Mouse (Mus musculus) heart, embryonic 14.5 days (tissue): ENCODE measurements at regions not wholly inside any gene's neighbourhood (a gene's known extent, or its start where the extent isn't known, plus 50 kb on each side); places are given as distances from the start of the nearest gene placed in this dataset.
A peak's percentile ranks its signal among the peaks of the same experiment; 100 is the strongest.

Experiments used
- ATAC-seq: fragments of 200-750 bp; cut with Nextera tagmentation; 2 replicates; pipeline ENCODE4 v1.8.0; 2017; ENCODE audit warnings: low read depth, moderate TSS enrichment; ENCODE audit not compliant: insufficient number of reproducible peaks, insufficient read depth, low FRiP score
- H3K27ac ChIP-seq, 2 experiments: fragments of 200-500 bp in 1 of 2; fragments of 300-500 bp in 1 of 2; sonication (generic) in 1 of 2; replicated peaks in 1 of 2; 2 replicates each; pipeline ENCODE4 v1.5.1; 2012 to 2014; ENCODE audit warnings: low read depth in 2 of 2, low read length in 2 of 2, control low read depth in 1 of 2, mild to moderate bottlenecking in 1 of 2, mixed read lengths in 1 of 2; ENCODE audit not compliant: control insufficient read depth in 1 of 2, insufficient read depth in 1 of 2
- H3K27me3 ChIP-seq: fragments of 300-500 bp; sonication (generic); 2 replicates; pipeline ENCODE4 v1.6.1; 2014; ENCODE audit warnings: mild to moderate bottlenecking, low read length, control low read depth; ENCODE audit not compliant: control insufficient read depth, insufficient read depth
- H3K36me3 ChIP-seq: fragments of 300-500 bp; sonication (generic); 2 replicates; pipeline ENCODE4 v1.6.1; 2014; ENCODE audit warnings: mild to moderate bottlenecking, control low read depth, low read length, mixed read lengths; ENCODE audit not compliant: control insufficient read depth, insufficient read depth
- H3K4me1 ChIP-seq, 2 experiments: fragments of 200-500 bp in 1 of 2; fragments of 300-500 bp in 1 of 2; sonication (generic) in 1 of 2; 2 replicates each; pipeline ENCODE4 v1.6.1; 2012 to 2014; ENCODE audit warnings: low read length in 2 of 2, control low read depth in 1 of 2, mixed read lengths in 1 of 2; ENCODE audit not compliant: control insufficient read depth in 2 of 2, insufficient read depth in 2 of 2
- H3K4me2 ChIP-seq: fragments of 300-500 bp; sonication (generic); 2 replicates; pipeline ENCODE4 v1.6.1; 2014; ENCODE audit warnings: mild to moderate bottlenecking, low read length
- H3K4me3 ChIP-seq, 2 experiments: fragments of 200-500 bp in 1 of 2; fragments of 300-500 bp in 1 of 2; sonication (generic) in 1 of 2; 2 replicates each; pipeline ENCODE4 v1.5.1; 2012 to 2014; ENCODE audit warnings: low read length in 2 of 2, mild to moderate bottlenecking in 2 of 2, control low read depth in 1 of 2, low read depth in 1 of 2, moderate library complexity in 1 of 2; ENCODE audit not compliant: control insufficient read depth in 1 of 2, insufficient read depth in 1 of 2
- H3K9ac ChIP-seq: fragments of 300-500 bp; sonication (generic); 2 replicates; pipeline ENCODE4 v1.6.1; 2014; ENCODE audit warnings: mild to moderate bottlenecking, low read length
- H3K9me3 ChIP-seq: fragments of 300-500 bp; sonication (generic); 2 replicates; pipeline ENCODE4 v1.6.1; 2016; ENCODE audit warnings: low read length, control low read depth; ENCODE audit not compliant: control insufficient read depth
- WGBS: fragments of 180-500 bp; shearing (Covaris S2); extraction: QIAGEN DNeasy Blood & Tissue Kit; methylation state at CpG from one replicate; pipeline ENCODE4 v1.1.7; 2014; 5-methylcytosine and 5-hydroxymethylcytosine counted together

DNA sequence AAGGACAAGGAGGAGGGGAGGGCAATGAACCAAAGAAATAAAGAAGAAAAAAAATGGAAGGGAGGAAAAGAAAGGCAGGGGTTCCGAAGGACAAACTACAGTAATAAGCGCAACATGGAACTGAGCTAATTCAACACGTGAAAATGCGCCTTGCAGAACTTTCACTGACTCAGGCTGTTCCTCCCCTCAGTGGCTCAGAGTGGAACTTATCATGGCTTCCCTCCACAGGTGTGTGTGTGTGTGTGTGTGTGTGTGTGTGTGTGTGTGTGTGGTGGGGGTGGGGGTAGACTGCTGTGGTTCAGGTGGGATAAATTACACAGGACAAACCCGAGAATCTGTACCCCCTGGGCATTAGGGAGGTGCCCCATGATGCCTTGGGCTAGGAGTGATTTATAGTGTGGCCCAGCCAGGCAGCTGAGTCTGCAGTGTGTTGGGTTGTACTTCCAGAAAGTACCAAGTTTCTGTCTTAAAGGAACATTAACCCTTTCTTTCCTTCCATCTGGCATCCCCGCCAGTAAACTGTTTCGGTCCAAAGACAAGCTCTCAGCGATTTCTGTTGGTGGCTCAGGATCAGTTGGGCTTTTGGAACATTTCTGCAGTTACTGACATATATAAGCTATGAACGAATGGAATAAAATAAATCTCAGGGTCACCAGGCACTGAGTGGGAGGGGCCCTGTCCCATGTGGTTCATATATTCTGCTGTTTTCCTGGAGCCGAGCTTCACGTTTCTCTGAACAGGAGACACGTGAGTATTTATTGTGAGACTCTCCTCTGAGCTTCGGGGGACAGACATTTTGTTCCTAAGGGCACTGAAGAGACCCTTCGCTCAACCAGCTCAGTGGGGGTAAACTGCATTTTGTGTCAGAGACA is 71.1 kb upstream of the Lnx1 start:
- Histone ChIP-seq H3K4me1 (peaks cover 0 to 9% of the 10 kb centered on the region in 2 experiments; a peak in 3 of 4 replicates), H3K27ac (no peak overlapping the region), H3K4me2 (no peak overlapping the region), H3K27me3 (no peaks in the 10 kb centered on the region), H3K4me3 (no peak overlapping the region), H3K9ac (no peak overlapping the region), H3K9me3 (no peaks in the 10 kb centered on the region), H3K36me3 (no peaks in the 10 kb centered on the region)
- ATAC-seq = 0 out of 2 replicates have a peak, but pooled peaks have one; percentile 15
- WGBS = 88% methylated on average over 14 of the region's 14 CpGs

DNA sequence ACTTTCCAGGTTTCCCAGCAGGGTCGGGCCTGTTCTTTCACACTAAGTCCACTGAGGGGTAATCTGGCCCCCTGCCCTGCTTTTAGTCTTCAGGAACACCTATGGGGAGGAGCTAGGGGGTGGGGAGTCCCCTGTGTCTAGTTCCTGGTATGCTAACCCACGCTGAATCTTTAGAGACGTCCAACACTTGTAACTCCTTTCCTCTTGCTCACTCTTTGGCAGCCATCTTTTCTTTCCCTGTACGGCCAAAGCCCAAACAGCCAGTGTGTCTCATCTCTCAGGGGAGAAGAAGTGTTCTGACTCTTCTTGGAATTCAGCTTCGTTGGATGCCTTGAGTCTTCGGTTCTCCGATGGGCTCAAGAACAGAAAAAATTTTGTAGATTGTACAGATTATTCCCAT is 68.4 kb upstream of the Lnx1 start:
- 77% methylated on average over 7 of the region's 7 CpGs for WGBS
- ATAC-seq = no peak

DNA sequence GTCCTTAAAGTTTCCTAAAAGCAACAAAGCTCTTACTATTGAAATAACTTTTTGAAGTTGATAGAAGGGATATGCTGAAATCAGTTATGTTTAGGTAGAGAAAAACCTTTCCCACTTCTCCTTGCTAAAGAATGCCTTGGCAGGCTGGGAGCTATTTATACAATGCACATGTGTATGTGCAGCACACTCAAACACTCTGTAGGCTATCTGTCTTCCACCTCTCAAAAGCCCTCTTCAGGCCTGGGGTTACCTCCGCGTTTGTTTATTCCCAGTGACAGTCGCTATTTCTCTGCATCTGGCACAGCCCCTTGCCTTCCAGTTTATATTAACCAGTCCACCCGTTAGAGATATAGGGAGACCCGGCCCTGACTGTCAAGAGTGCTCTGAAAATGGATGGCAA is 66.3 kb upstream of the Lnx1 start:
- Histone ChIP-seq H3K9me3 (no peaks in the 10 kb centered on the region), H3K4me3 (no peak overlapping the region), H3K9ac (no peak overlapping the region), H3K36me3 (no peaks in the 10 kb centered on the region), H3K27ac (no peak overlapping the region), H3K4me1 (peaks cover 14 to 55% of the 10 kb centered on the region in 2 experiments), H3K4me2 (no peak overlapping the region), H3K27me3 (no peaks in the 10 kb centered on the region)
- 18% methylated on average over 5 of the region's 5 CpGs for WGBS
- ATAC-seq = no peak

More for the DNA sequence above, 68.4 kb upstream of the Lnx1 start:
- Histone ChIP-seq H3K4me2 (no peak overlapping the region), H3K36me3 (no peaks in the 10 kb centered on the region), H3K4me1 (peaks cover 12 to 34% of the 10 kb centered on the region in 2 experiments), H3K4me3 (no peak overlapping the region), H3K27me3 (no peaks in the 10 kb centered on the region), H3K9me3 (no peaks in the 10 kb centered on the region), H3K9ac (no peak overlapping the region), H3K27ac (no peak overlapping the region)

DNA sequence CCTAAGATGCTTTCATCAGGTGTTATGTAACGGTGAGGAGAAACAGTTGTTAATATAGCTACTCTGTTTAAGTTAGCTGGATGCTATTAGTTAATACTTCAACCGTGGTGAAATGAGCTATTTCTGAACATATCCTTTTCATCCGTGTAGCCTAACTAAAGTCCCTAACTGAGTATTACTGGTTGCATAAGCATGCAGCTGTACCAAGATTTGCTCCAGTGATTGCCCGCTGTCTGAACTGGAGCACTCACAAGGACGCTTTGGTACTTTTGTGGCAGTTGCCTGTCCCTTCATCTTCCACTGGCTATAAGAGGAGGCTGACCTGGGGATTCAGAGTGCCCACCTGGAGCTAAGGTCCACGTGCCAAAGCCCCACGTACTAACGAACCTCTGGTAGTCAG is 65.3 kb upstream of the Lnx1 start:
- no peaks in the 10 kb centered on the region for H3K9me3 ChIP-seq
- WGBS = 62% methylated on average over 8 of the region's 8 CpGs
- H3K4me1 ChIP-seq = peaks cover 14 to 55% of the 10 kb centered on the region in 2 experiments
- H3K4me2 ChIP-seq = peak overlapping the region; percentile 23
- H3K36me3 ChIP-seq = no peaks in the 10 kb centered on the region
- no peaks in the 10 kb centered on the region for H3K27me3 ChIP-seq
- ATAC-seq = no peak
- H3K27ac ChIP-seq = no peak overlapping the region; a peak in 1 of 4 replicates
- H3K9ac ChIP-seq = no peak overlapping the region
- no peak overlapping the region for H3K4me3 ChIP-seq

DNA sequence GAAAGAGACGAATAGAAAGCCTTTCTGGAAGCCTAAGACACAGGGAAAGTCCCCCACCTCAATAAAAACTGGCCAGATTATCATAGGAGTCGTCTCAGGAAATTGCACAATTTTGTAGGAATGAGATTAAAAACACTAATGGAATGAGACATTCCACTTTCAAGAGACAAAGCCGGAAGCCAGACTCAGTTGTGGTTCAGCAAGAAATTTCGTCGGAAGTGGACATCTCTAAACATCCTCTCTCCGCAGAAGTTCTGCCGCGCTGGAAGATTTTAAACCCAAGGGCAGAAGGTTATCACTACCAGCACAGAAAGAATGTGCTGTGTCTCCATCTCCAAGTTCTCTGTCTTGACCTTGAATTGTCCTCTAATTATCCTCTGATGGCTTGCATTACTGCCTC is 63.5 kb upstream of the Lnx1 start:
- peaks cover 14 to 55% of the 10 kb centered on the region in 2 experiments for H3K4me1 ChIP-seq

DNA sequence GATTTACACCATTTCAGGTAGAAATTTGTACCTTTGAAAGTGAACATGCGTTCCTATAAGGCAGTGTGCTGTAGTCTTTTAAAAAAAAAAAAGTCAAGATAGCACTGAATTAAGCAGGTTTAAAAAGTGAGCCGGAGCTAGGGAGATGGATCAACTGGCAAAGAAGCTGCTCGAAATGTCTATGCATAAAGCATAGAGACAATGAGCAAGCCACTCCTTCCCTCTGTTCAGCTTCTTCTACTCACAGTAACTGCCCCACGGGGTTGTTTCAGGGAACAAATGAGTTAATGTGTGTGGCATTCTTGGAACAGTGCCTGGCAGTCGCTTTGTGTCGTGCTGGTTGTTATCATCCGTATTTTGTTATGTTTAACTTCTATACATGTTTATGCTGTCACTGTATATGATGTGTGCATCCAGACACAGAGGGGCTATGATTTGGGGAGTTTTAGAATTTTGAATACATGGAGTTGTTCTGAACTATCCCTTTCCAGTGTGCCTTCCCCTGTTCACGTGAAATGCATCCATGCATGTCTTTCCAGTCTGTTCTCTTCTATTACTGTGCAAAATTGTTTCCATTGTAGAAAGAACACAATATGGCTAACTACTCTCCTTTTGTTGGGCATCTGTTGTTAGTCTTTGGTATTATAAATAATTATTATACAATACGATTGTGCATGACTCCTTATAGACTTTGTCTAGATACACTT is 62.5 kb upstream of the Lnx1 start:
- no peak for ATAC-seq
- H3K27ac ChIP-seq = no peak overlapping the region
- H3K4me2 ChIP-seq = peak overlapping the region; percentile 34; the same call in 1 of the 2 replicates
- 40% methylated on average over 9 of the region's 9 CpGs for WGBS
- no peak overlapping the region for H3K9ac ChIP-seq
- H3K4me1 ChIP-seq = peaks cover 14 to 55% of the 10 kb centered on the region in 2 experiments
- H3K4me3 ChIP-seq = no peak overlapping the region
- 0 out of 2 replicates have a peak, but pooled peaks cover 5% of the 10 kb centered on the region for H3K9me3 ChIP-seq
- no peaks in the 10 kb centered on the region for H3K27me3 ChIP-seq
- H3K36me3 ChIP-seq = no peaks in the 10 kb centered on the region

More for the DNA sequence above, 63.5 kb upstream of the Lnx1 start:
- no peak for ATAC-seq
- H3K4me3 ChIP-seq = no peak overlapping the region
- H3K4me2 ChIP-seq = no peak overlapping the region
- H3K9ac ChIP-seq = no peak overlapping the region
- 45% methylated on average over 8 of the region's 8 CpGs for WGBS
- H3K27me3 ChIP-seq = no peaks in the 10 kb centered on the region
- H3K9me3 ChIP-seq = 0 out of 2 replicates have a peak, but pooled peaks cover 5% of the 10 kb centered on the region
- no peak overlapping the region for H3K27ac ChIP-seq
- no peaks in the 10 kb centered on the region for H3K36me3 ChIP-seq

DNA sequence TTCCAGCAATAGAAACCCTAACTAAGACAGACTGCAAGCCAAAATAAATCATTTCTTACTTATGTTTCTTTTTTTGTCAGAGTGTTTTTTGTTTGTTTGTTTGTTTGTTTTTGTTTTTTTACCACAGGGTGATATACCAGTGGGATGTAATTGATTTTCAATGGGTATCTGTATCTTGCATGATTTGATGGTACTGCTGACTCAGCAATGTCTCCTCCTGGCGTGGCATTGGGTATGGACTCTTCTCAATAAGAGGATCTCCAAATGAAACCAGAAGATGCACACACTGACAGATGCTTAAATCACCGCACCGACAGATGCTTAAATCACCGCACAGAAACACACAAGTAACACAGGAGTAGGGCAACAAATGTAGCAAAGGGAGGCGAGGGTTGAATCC is 54.8 kb upstream of the Lnx1 start:
- ATAC-seq = no peak
- WGBS = 87% methylated on average over 5 of the region's 5 CpGs
- no peaks in the 10 kb centered on the region for H3K4me1 ChIP-seq

More for the DNA sequence above, 54.8 kb upstream of the Lnx1 start:
- H3K4me2 ChIP-seq = no peak overlapping the region
- H3K9ac ChIP-seq = no peak overlapping the region
- H3K36me3 ChIP-seq = no peaks in the 10 kb centered on the region
- H3K27me3 ChIP-seq = no peaks in the 10 kb centered on the region
- H3K4me3 ChIP-seq = no peak overlapping the region
- 0 out of 2 replicates have a peak, but pooled peaks cover 7% of the 10 kb centered on the region for H3K9me3 ChIP-seq
- no peak overlapping the region for H3K27ac ChIP-seq
